Comparison of ENCODE assay signal across 20 mouse cellular contexts in genomic region chr9:117508941-117509340, GRCm38 (mm10).
DNase-seq lines count a peak whose midpoint lies in the region; ATAC-seq and TF ChIP-seq lines count a peak whose summit lies in the region.
"Had no signal": no experiment of that assay in that cellular context is flagged by ENCODE, and none has a peak within 500 bp of the region (broad histone marks: within the 10 kb centered on the region; RNA-seq: fewer than 3 reads in every experiment).

No protein-coding gene starts in this region.

- no peak for TF ChIP-seq CTCF in lung, embryonic 14.5 days (IDR thresholded peaks at IDR 0.05; ENCODE audit: low read depth)
- no peak for TF ChIP-seq CTCF in brain, embryonic 14.5 days (IDR thresholded peaks at IDR 0.05; ENCODE audit: borderline replicate concordance, extremely low read depth, insufficient read depth, insufficient read length)

- DNase-seq in forebrain, embryonic 14.5 days (ENCODE audit: low spot score), result peak; percentile 52
- peak; percentile 16 for DNase-seq in lung, embryonic 14.5 days
- DNase-seq in lung, postnatal 25 days (ENCODE audit: low spot score), result no peak
- peak; percentile 81 for DNase-seq in brain, embryonic 14.5 days (ENCODE audit: low read depth)
- peak; percentile 36 for DNase-seq in hindbrain, embryonic 14.5 days (ENCODE audit: low spot score)
- DNase-seq in gastrocnemius, postnatal 4 days (ENCODE audit: low spot score in 2 of 2), result no peak
- DNase-seq: adrenal gland, adult 2 months; cerebellum, adult 9-11 months; gastrocnemius, postnatal 36 days; heart, postnatal 36 days; kidney, adult 11 months; kidney, postnatal 14 days; spleen, adult 18-20 months; thymus, postnatal 14 days had no signal

- 78% methylated on average over 11 of the region's 11 CpGs for WGBS in forebrain, embryonic 14.5 days
- 75% methylated on average over 11 of the region's 11 CpGs for WGBS in forebrain, embryonic 13.5 days
- WGBS in lung, embryonic 14.5 days, result 64% methylated on average over 11 of the region's 11 CpGs
- 55% methylated on average over 11 of the region's 11 CpGs for WGBS in hindbrain, embryonic 14.5 days

- H3K4me3 ChIP-seq in forebrain, embryonic 14.5 days (ENCODE audit: low read depth, low read length), result no peak overlapping the region
- H3K4me3 ChIP-seq in forebrain, embryonic 13.5 days, result no peak overlapping the region
- no peak overlapping the region for H3K4me3 ChIP-seq in lung, embryonic 14.5 days (ENCODE audit: low read depth, low read length)
- H3K4me3 ChIP-seq in hindbrain, embryonic 14.5 days (replicated peaks; ENCODE audit: low read length), result no peak overlapping the region
- H3K4me3 ChIP-seq: heart, embryonic 12.5 days had no signal

- no peak overlapping the region for H3K9ac ChIP-seq in forebrain, embryonic 14.5 days (ENCODE audit: low read length)
- H3K9ac ChIP-seq in forebrain, embryonic 13.5 days, result no peak overlapping the region
- H3K9ac ChIP-seq in lung, embryonic 14.5 days, result no peak overlapping the region
- no peak overlapping the region for H3K9ac ChIP-seq in hindbrain, embryonic 14.5 days
- H3K9ac ChIP-seq: heart, embryonic 12.5 days; liver, embryonic 14.5 days had no signal

- no peak for TF ChIP-seq POLR2A in brain, embryonic 14.5 days (IDR thresholded peaks at IDR 0.05; ENCODE audit: borderline replicate concordance, extremely low read depth, insufficient read depth, insufficient read length, poor library complexity, severe bottlenecking)

- H3K27ac ChIP-seq in forebrain, embryonic 14.5 days (ENCODE audit: low read depth, low read length), result no peak overlapping the region
- no peak overlapping the region for H3K27ac ChIP-seq in forebrain, embryonic 13.5 days
- no peak overlapping the region for H3K27ac ChIP-seq in lung, embryonic 14.5 days (ENCODE audit: low read depth)
- H3K27ac ChIP-seq in hindbrain, embryonic 14.5 days, result 0 out of 2 replicates have a peak overlapping the region, but pooled peaks have one; percentile 28
- H3K27ac ChIP-seq: liver, embryonic 14.5 days; macrophage had no signal

- peak; percentile 46; the same call in 1 of the 2 replicates for ATAC-seq in forebrain, embryonic 14.5 days
- ATAC-seq in forebrain, embryonic 13.5 days, result no peak; the same call in 1 of the 2 replicates
- no peak for ATAC-seq in lung, embryonic 14.5 days (ENCODE audit: insufficient read depth)
- ATAC-seq in hindbrain, embryonic 14.5 days (ENCODE audit: low FRiP score), result no peak; the same call in 1 of the 2 replicates
- ATAC-seq in monocyte, adult 5-6 weeks (replicated peaks; ENCODE audit: insufficient number of reproducible peaks, low FRiP score, low TSS enrichment, poor library complexity, severe bottlenecking), result no peak

- no peaks in the 10 kb centered on the region for H3K4me1 ChIP-seq in forebrain, embryonic 14.5 days (ENCODE audit: control insufficient read depth, insufficient read depth, low read length)
- no peaks in the 10 kb centered on the region for H3K4me1 ChIP-seq in forebrain, embryonic 13.5 days
- no peaks in the 10 kb centered on the region for H3K4me1 ChIP-seq in lung, embryonic 14.5 days (ENCODE audit: insufficient read depth)
- 0 out of 2 replicates have a peak, but pooled peaks cover 7% of the 10 kb centered on the region for H3K4me1 ChIP-seq in hindbrain, embryonic 14.5 days (replicated peaks; ENCODE audit: control insufficient read depth, insufficient read depth, low read length)
- H3K4me1 ChIP-seq: heart, embryonic 12.5 days had no signal

- no peak overlapping the region for H3K4me2 ChIP-seq in forebrain, embryonic 14.5 days (ENCODE audit: low read length)
- no peak overlapping the region for H3K4me2 ChIP-seq in forebrain, embryonic 13.5 days
- no peak overlapping the region for H3K4me2 ChIP-seq in lung, embryonic 14.5 days
- H3K4me2 ChIP-seq in hindbrain, embryonic 14.5 days (replicated peaks), result no peak overlapping the region
- H3K4me2 ChIP-seq: heart, embryonic 12.5 days had no signal

- H3K9me3 ChIP-seq in forebrain, embryonic 14.5 days (replicated peaks; ENCODE audit: control insufficient read depth, low read length), result no peaks in the 10 kb centered on the region
- no peaks in the 10 kb centered on the region for H3K9me3 ChIP-seq in forebrain, embryonic 13.5 days (replicated peaks)
- no peaks in the 10 kb centered on the region for H3K9me3 ChIP-seq in lung, embryonic 14.5 days (ENCODE audit: low read depth, low read length)
- H3K9me3 ChIP-seq in hindbrain, embryonic 14.5 days (ENCODE audit: control insufficient read depth, low read length), result no peaks in the 10 kb centered on the region
- H3K9me3 ChIP-seq: heart, embryonic 12.5 days had no signal

- H3K36me3 ChIP-seq in forebrain, embryonic 14.5 days (ENCODE audit: control insufficient read depth, insufficient read depth, low read length), result no peaks in the 10 kb centered on the region
- H3K36me3 ChIP-seq in forebrain, embryonic 13.5 days (ENCODE audit: poor library complexity, severe bottlenecking), result no peaks in the 10 kb centered on the region
- no peaks in the 10 kb centered on the region for H3K36me3 ChIP-seq in lung, embryonic 14.5 days (ENCODE audit: insufficient read depth)
- no peaks in the 10 kb centered on the region for H3K36me3 ChIP-seq in hindbrain, embryonic 14.5 days (replicated peaks; ENCODE audit: control insufficient read depth, insufficient read depth)
- H3K36me3 ChIP-seq: G1E; heart, embryonic 12.5 days had no signal

- H3K27me3 ChIP-seq in forebrain, embryonic 14.5 days (replicated peaks; ENCODE audit: control insufficient read depth, insufficient read depth, low read length), result no peaks in the 10 kb centered on the region
- H3K27me3 ChIP-seq in forebrain, embryonic 13.5 days, result no peaks in the 10 kb centered on the region
- H3K27me3 ChIP-seq in lung, embryonic 14.5 days (ENCODE audit: insufficient read depth, low read length), result no peaks in the 10 kb centered on the region
- H3K27me3 ChIP-seq in hindbrain, embryonic 14.5 days (ENCODE audit: control insufficient read depth, insufficient read depth, low read length), result no peaks in the 10 kb centered on the region
- H3K27me3 ChIP-seq: heart, embryonic 12.5 days had no signal

Comparison
In these comparisons a context has a peak if more than half of its experiments do, and no peak if none do; other contexts are left out.
1. DNase-seq: peak in forebrain, embryonic 14.5 days (single experiment), lung, embryonic 14.5 days (single experiment), brain, embryonic 14.5 days (single experiment) and hindbrain, embryonic 14.5 days (single experiment); none in lung, postnatal 25 days (single experiment) and gastrocnemius, postnatal 4 days (0 of 2).